Mouse (Mus musculus) G1E (cell line): ENCODE measurements around the gene Axin1.

ENCODE experiments used
- CTCF ChIP-seq: IDR thresholded peaks from 2 replicates; pipeline ENCODE4 v1.5.1; 2012; ENCODE audit warnings: low read depth, low read length, inconsistent platforms, mixed read lengths
- GATA2 ChIP-seq: IDR thresholded peaks from 2 replicates; pipeline ENCODE4 v1.6.1; 2012; ENCODE audit warnings: low read depth, low read length, inconsistent platforms, borderline replicate concordance

DNA sequence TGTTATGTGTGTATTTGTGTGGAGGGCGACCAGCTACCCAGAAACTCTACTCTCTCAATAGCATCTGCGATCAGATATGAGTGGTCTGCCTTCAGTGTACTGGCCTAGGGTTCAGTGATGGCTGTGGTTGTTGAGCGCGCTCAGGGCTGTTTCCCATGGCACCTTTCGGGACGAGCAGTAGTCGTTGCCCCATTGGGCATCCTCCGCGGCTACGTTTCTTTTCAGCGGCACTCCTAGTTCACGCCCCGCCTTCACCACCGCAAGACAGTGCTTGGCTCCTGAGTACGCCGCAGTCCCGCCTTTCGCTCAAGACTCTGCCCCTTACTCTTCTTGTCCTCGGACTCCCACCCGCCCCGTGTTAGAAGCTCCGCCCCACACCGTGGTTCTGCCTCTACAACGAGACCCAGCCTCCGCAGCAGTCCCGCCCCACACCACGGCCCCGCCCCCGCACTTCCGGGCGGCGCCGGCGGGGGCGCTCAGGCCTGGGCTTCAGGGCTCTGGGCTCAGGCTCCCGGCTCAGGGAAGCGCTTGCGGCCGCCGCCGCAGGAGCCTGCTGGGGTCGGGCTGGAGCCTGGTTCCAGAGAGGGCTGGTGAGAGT, at the start of gene Axin1:
- TF ChIP-seq CTCF = no peak
- TF ChIP-seq GATA2 = no peak
